Mouse (Mus musculus): ENCODE results near the gene Ass1. TPM values are rescaled to one million over a fixed set of nuclear protein-coding genes. Genes with fewer than 3 reads are reported as not detected.

Gene Ass1
- polyA plus RNA-seq, 1 experiment from 2014 or later = 12.2 TPM

DNA sequence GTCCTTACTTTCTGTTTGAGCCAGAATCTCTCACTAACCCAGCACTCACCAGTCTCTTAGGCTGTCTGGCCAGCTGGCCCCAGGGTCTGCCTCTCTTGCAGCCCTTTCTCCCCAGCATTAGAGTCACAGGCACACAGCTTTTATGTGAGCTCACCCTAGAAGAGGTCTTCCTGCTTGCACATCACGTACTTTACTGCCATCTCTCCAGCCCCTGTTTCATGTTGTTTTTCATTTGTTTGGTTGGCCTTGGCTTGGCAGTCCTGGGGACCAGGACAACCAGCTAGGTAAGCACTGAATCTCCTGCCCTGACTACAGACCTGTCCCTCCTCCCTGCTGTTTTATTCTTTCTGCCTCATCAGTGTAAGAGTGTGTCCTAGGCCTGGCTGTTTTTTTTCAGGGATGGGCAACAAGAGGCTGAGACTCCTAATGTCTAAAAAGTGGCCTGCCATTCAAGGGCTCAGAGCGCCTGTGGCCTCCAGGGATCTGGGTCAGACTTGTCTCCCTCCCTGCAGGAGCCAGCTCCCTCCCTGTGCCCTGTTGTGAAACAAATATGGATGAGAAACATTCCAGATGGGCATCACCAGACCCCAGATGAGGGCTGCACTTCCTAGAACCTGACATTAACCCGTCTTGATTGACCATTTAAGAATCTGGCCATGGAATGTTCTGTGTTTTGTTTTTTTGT lies 21.1 kb upstream of the Ass1 start:
- no peak overlapping the region for H3K4me3 ChIP-seq
- H3K27ac ChIP-seq (replicated peaks) = no peak overlapping the region; the same call in 1 of the 2 replicates
- 62% methylated on average over 3 of the region's 3 CpGs for WGBS
- peaks cover 26% of the 10 kb centered on the region for H3K4me1 ChIP-seq
- no peaks in the 10 kb centered on the region for H3K36me3 ChIP-seq
- peaks cover 23% of the 10 kb centered on the region for H3K27me3 ChIP-seq
- no peaks in the 10 kb centered on the region for H3K9me3 ChIP-seq
- no peak overlapping the region for H3K9ac ChIP-seq (replicated peaks)
- no peak for ATAC-seq (ENCODE audit: low FRiP score, low read depth)
- H3K4me2 ChIP-seq (replicated peaks) = no peak overlapping the region

DNA sequence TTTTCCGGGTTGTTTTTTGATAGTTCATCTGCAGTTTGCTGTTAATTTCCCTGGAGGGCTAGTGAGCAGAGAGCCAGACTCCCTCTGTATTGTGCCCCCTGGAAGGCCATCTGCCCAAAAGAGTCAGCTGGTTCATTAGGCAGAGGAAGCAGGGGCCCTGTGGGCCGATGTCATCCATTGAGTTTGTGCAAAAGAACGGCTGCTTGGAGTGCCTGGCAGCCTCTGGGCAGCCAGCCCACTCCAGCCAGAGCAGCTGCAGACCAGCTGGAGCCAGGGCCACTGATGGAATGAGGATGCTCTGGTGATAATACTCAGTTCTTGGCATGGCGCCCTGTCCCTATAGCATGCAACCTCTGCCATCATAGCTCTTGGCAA lies 20.6 kb upstream of the Ass1 start:
- Histone ChIP-seq H3K9me3 (no peaks in the 10 kb centered on the region), H3K4me1 (peaks cover 26% of the 10 kb centered on the region), H3K4me3 (no peak overlapping the region), H3K27me3 (peaks cover 28% of the 10 kb centered on the region), H3K27ac (replicated peaks) (no peak overlapping the region), H3K9ac (replicated peaks) (no peak overlapping the region), H3K36me3 (no peaks in the 10 kb centered on the region), H3K4me2 (replicated peaks) (no peak overlapping the region)
- WGBS = 46% methylated on average over 4 of the region's 4 CpGs
- peak; percentile 66; the same call in 1 of the 2 replicates for ATAC-seq (ENCODE audit: low FRiP score, low read depth)

DNA sequence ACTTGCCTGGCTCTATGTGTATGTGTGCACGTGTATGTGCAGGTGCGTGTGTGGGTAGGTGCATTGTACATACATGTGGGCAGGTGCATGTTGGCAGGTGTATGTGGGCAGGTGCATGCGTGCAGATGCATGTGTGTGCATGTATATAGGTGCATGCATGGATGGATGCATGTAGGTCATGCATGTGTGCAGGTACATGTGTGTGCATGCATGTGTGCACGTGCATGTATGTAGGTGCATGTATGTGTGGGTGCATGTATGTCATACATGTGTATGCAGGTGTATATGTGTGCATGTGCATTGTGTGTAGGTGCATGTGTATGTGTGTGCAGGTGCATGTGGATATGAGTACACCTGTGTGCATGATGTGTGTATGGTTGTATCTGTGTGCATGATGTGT lies 20.1 kb upstream of the Ass1 start:
- 97% methylated on average over 4 of the region's 4 CpGs for WGBS
- ATAC-seq (ENCODE audit: low FRiP score, low read depth) = no peak
- peaks cover 32% of the 10 kb centered on the region for H3K27me3 ChIP-seq
- no peak overlapping the region for H3K4me2 ChIP-seq (replicated peaks)
- H3K27ac ChIP-seq (replicated peaks) = no peak overlapping the region
- peaks cover 26% of the 10 kb centered on the region for H3K4me1 ChIP-seq
- H3K4me3 ChIP-seq = no peak overlapping the region
- no peaks in the 10 kb centered on the region for H3K36me3 ChIP-seq
- no peaks in the 10 kb centered on the region for H3K9me3 ChIP-seq
- H3K9ac ChIP-seq (replicated peaks) = no peak overlapping the region

DNA sequence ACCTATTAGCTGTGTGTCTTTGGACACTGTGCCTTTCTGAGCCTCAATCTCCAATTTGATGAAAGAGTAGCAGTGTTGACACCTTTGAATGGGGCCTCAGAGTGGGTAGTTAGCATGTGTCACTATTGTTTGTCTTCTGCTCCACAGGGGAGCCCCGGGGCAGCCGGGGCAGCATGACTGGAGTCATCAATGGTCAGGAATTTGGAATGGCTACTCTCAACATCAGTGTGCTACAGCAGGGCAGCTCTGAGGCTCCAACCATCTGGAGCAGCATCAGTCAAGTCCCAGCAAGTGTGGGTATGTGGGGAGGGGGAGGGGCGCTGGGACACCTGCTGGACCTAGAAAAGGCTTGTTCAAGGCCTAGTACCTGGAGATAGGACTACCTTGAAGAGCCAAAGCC lies 19.3 kb upstream of the Ass1 start:
- Histone ChIP-seq H3K4me3 (no peak overlapping the region), H3K4me1 (peaks cover 26% of the 10 kb centered on the region), H3K4me2 (replicated peaks) (no peak overlapping the region), H3K9ac (replicated peaks) (no peak overlapping the region), H3K27ac (replicated peaks) (no peak overlapping the region), H3K27me3 (peaks cover 35% of the 10 kb centered on the region), H3K9me3 (no peaks in the 10 kb centered on the region), H3K36me3 (no peaks in the 10 kb centered on the region)
- WGBS = 49% methylated on average over 3 of the region's 3 CpGs
- no peak for ATAC-seq (ENCODE audit: low FRiP score, low read depth)

DNA sequence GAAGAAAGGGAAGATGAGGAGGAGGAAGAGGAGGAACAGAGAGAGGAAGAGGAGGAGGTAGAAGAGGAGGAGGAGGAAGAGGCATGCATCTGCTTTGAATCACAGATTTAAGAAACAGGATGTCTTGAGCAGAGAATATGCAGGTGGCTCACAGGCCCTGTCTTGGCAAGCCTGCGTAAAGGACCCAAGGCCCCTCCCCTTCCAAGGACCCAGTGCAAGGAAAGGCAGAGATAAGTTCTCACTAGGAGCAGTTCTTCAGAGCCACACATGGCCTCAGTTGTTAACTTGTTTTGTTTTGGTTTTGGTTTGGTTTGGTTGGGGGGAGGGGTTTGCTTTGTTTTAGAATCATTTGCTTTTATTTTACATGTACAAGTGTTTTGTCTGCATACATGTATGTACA lies 18.5 kb upstream of the Ass1 start:
- Histone ChIP-seq H3K27me3 (peaks cover 35% of the 10 kb centered on the region), H3K27ac (replicated peaks) (no peak overlapping the region), H3K4me2 (replicated peaks) (no peak overlapping the region), H3K36me3 (no peaks in the 10 kb centered on the region), H3K4me1 (peaks cover 26% of the 10 kb centered on the region), H3K9me3 (no peaks in the 10 kb centered on the region), H3K4me3 (no peak overlapping the region), H3K9ac (replicated peaks) (no peak overlapping the region)
- ATAC-seq (ENCODE audit: low FRiP score, low read depth) = no peak
- WGBS = 60% methylated on average over 1 of the region's 1 CpGs

DNA sequence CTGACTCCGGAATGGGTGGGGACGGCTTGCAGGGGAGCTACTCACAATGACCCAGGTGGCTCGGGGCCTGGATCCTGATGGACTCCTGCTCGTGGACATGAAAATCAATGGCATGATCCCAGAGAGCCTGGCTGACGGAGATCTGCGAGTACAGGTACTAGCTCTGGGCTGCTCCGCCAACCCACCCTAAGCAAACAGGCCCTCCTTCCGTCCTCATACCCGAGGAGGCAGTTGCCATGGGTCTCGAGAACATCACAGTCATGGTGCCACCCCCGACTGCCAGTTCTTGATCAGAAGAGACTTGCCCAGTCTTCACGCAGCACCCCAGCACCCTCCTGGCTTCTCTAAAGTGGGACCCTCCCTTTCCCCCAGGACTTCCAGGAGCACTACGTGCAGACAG lies 17.0 kb upstream of the Ass1 start:
- H3K4me1 ChIP-seq = peaks cover 26% of the 10 kb centered on the region
- peaks cover 46% of the 10 kb centered on the region for H3K27me3 ChIP-seq
- no peaks in the 10 kb centered on the region for H3K36me3 ChIP-seq
- H3K9me3 ChIP-seq = no peaks in the 10 kb centered on the region
- no peak overlapping the region for H3K4me2 ChIP-seq (replicated peaks)
- ATAC-seq (ENCODE audit: low FRiP score, low read depth) = no peak
- no peak overlapping the region for H3K4me3 ChIP-seq
- 80% methylated on average over 13 of the region's 13 CpGs for WGBS
- no peak overlapping the region for H3K9ac ChIP-seq (replicated peaks)
- H3K27ac ChIP-seq (replicated peaks) = no peak overlapping the region

DNA sequence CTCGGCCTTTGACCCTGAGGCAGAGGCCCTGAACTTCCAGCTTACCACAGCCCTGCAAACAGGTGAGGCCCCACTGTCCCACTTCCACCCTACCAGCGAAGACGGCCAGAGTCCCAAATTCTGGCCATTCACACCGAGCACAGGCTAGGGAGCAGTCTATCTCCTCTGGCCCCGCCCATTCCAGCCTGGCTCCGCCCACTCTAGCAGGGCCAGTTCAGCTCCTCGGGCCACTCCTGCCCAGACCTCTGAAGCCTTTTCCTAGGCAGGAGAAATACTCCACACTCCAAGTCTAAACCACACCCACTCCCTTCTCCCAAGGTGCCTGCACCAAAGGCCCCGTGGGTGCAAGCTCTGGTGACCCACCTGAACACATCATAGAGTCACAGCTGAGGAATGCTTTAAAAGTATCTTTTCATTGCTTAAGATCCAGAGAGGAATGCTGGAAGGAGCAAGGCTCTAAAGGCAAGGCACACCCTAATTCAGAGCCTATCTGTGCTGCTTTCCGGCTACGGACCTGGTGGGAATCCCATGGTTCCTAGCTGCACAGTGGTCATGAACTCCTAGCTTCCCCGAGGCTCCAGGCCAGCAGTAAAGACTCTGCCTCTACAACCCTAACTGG lies 16.3 kb upstream of the Ass1 start:
- H3K27ac ChIP-seq (replicated peaks) = no peak overlapping the region
- H3K4me2 ChIP-seq (replicated peaks) = no peak overlapping the region
- H3K4me1 ChIP-seq = peaks cover 24% of the 10 kb centered on the region
- H3K4me3 ChIP-seq = no peak overlapping the region
- H3K9ac ChIP-seq (replicated peaks) = no peak overlapping the region
- no peak for ATAC-seq (ENCODE audit: low FRiP score, low read depth)
- no peaks in the 10 kb centered on the region for H3K9me3 ChIP-seq
- peaks cover 53% of the 10 kb centered on the region for H3K27me3 ChIP-seq
- 36% methylated on average over 11 of the region's 11 CpGs for WGBS
- H3K36me3 ChIP-seq = no peaks in the 10 kb centered on the region

DNA sequence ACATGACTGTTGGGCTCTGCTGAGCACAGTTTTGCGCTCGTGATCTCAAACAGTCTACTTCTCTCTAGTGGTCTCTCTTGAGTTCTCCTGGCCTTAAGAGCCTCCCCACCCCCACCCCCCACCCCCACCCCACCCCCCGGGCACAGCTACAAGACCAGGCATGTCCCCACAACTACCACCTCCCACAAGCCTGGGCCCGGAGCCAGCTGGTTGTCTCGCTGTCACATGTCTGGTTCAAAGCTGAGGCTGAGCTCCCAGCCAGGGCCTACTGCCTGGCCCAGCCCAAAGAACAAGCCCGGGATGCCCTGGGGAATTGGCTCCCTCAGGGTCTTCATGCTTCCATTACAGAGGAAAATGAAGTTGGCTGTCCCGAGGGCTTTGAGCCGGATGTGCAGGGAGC lies 15.7 kb upstream of the Ass1 start:
- 81% methylated on average over 8 of the region's 8 CpGs for WGBS
- Histone ChIP-seq H3K9me3 (no peaks in the 10 kb centered on the region), H3K4me2 (replicated peaks) (no peak overlapping the region), H3K27ac (replicated peaks) (no peak overlapping the region), H3K36me3 (no peaks in the 10 kb centered on the region), H3K27me3 (peaks cover 59% of the 10 kb centered on the region), H3K9ac (replicated peaks) (no peak overlapping the region), H3K4me3 (no peak overlapping the region), H3K4me1 (peaks cover 18% of the 10 kb centered on the region)
- ATAC-seq (ENCODE audit: low FRiP score, low read depth) = no peak

DNA sequence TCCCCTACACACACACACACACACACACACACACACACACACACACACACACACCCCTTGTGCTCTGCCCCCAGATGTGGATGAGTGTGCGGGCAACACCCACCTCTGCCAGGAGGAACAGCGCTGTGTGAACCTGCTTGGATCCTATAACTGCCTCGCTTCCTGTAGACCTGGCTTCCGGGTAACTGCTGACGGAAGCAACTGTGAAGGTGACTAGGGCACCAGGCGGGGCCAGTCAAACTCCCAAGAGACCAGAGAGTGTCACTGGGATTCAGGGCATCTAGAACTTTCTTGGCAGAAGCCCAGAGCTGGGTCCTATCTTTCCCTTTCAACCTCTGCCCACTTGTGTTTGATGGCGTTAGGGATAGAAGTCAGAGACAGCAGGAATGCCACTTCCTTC lies 14.6 kb upstream of the Ass1 start:
- Histone ChIP-seq H3K4me1 (peaks cover 13% of the 10 kb centered on the region), H3K36me3 (no peaks in the 10 kb centered on the region), H3K9ac (replicated peaks) (no peak overlapping the region), H3K4me2 (replicated peaks) (no peak overlapping the region), H3K4me3 (no peak overlapping the region), H3K27me3 (peaks cover 70% of the 10 kb centered on the region), H3K27ac (replicated peaks) (no peak overlapping the region), H3K9me3 (no peaks in the 10 kb centered on the region)
- WGBS = 89% methylated on average over 7 of the region's 7 CpGs
- ATAC-seq (ENCODE audit: low FRiP score, low read depth) = no peak

DNA sequence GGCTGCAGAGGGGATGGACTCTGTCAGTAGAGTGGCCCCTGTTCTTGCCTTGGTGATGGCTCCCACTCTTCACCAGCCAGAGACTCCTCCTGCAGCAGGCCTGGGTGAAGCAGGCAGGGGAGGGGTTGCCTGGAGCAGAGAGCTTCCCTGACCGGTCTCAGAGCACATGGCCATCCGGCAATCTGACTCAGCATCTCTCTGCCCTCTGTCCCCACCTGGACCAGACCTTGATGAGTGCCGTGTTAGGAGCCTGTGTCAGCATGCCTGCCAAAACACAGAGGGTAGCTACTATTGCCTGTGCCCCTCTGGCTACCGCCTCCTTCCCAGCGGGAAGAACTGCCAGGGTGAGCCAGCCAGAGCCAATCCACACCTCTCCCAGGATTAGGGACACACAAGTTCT lies 11.5 kb upstream of the Ass1 start:
- Histone ChIP-seq H3K27ac (replicated peaks) (no peak overlapping the region), H3K4me1 (peaks cover 8% of the 10 kb centered on the region), H3K4me2 (replicated peaks) (no peak overlapping the region), H3K9ac (replicated peaks) (no peak overlapping the region), H3K4me3 (no peak overlapping the region), H3K9me3 (no peaks in the 10 kb centered on the region), H3K36me3 (no peaks in the 10 kb centered on the region), H3K27me3 (peaks cover 82% of the 10 kb centered on the region)
- no peak for ATAC-seq (ENCODE audit: low FRiP score, low read depth)
- WGBS = 61% methylated on average over 5 of the region's 5 CpGs

DNA sequence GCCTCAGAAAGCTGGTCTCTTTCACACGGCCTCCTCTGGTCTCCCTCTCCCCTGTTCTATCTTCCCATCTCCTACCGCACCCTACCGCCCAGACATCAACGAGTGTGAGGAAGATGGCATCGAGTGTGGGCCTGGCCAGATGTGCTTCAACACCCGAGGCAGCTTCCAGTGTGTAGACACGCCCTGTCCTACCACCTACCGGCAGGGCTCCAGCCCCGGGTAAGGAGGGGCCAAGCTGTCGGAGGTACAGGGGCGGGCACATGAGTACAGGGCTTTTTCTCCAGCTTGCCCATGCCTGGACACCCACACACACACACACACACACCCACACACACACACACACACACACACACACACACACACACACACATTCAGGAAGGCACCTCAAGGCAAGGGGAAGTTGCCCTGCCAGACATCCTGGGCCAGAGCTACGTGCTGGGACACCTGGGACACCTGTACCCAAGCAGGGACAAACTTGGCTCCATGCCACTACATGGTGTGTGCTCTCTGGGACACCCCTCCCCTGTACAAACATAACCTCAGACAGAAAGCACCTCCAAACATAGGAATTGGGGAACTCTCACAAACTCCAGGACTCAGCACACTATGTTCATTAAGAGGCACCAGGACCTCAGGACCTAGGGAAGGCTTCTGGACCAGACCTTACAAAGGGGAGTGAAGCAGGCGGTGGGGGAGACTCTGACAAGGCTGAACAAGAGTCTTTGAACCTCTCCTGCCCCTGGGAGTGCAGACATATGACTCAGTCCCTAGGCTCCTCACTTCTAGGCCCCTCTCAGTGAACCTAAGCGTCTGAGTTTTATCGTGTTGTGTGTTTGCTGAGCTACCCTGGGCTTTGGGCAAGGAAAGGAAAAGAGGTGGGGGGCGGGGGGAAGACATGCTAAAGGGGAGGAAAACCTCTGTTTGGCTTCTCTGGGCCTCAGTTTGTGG lies 10.7 kb upstream of the Ass1 start:
- no peak overlapping the region for H3K27ac ChIP-seq (replicated peaks)
- H3K4me1 ChIP-seq = peaks cover 8% of the 10 kb centered on the region
- no peak overlapping the region; the same call in 1 of the 2 replicates for H3K4me3 ChIP-seq
- no peak overlapping the region; the same call in 1 of the 2 replicates for H3K9ac ChIP-seq (replicated peaks)
- peaks cover 83% of the 10 kb centered on the region for H3K27me3 ChIP-seq
- H3K36me3 ChIP-seq = no peaks in the 10 kb centered on the region
- no peak for ATAC-seq (ENCODE audit: low FRiP score, low read depth)
- no peaks in the 10 kb centered on the region for H3K9me3 ChIP-seq
- H3K4me2 ChIP-seq (replicated peaks) = peak overlapping the region; percentile 72
- WGBS = 49% methylated on average over 16 of the region's 16 CpGs

DNA sequence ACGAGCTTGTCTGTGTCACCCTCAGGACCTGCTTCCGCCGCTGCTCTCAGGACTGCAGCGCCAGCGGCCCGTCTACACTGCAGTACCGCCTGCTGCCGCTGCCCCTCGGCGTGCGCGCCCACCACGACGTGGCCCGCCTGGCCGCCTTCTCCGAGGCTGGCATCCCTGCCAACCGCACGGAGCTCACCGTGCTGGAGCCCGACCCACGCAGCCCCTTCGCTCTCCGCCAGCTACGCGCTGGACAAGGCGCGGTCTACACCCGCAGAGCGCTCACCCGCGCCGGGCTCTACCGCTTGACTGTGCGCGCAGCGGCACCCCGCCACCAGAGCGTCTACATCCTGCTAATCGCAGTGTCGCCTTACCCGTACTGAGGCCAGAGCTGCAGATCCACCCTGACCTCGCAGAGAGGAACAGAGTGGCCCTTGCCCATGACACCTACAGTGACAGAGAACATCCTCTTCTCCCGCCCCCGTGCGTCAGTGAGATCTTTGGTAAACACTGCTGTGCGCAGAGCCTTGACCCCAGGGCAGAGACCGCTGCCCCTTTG lies 9.9 kb upstream of the Ass1 start:
- H3K4me2 ChIP-seq (replicated peaks) = peak overlapping the region; percentile 72
- no peak overlapping the region for H3K27ac ChIP-seq (replicated peaks)
- H3K9ac ChIP-seq (replicated peaks) = peak overlapping the region; percentile 51
- H3K4me3 ChIP-seq = peak overlapping the region; percentile 41
- peaks cover 8% of the 10 kb centered on the region for H3K4me1 ChIP-seq
- no peaks in the 10 kb centered on the region for H3K36me3 ChIP-seq
- 1% methylated on average over 48 of the region's 48 CpGs for WGBS
- 0 out of 2 replicates have a peak, but pooled peaks have one; percentile 38 for ATAC-seq (ENCODE audit: low FRiP score, low read depth)
- H3K9me3 ChIP-seq = no peaks in the 10 kb centered on the region
- peaks cover 83% of the 10 kb centered on the region for H3K27me3 ChIP-seq
